Mouse (Mus musculus): Measurements from ENCODE around the gene Zfp945. TPM values are rescaled to one million over a fixed set of nuclear protein-coding genes. Genes with fewer than 3 reads are reported as not detected.

Gene Zfp945
- polyA plus RNA-seq, 1 experiment from 2014 or later: 19.6 TPM

Other genes starting within 250 kb of the Zfp945 start
- not detected in 2 replicates for gene Vmn2r113, start 75.8 kb upstream of the Zfp945 start, polyA plus RNA-seq (2016; fragmentation: Nextera tagmentation; extraction: Ambion mirVana)
- gene Vmn2r-ps130, start 194.0 kb upstream of the Zfp945 start, polyA plus RNA-seq (2016; fragmentation: Nextera tagmentation; extraction: Ambion mirVana): not detected in 2 replicates

Data from limb, embryonic 10.5 days (tissue).